Mouse (Mus musculus) erythroblast, embryonic 14.5 days (primary cell): ENCODE measurements around the gene Olfr633.

Source experiments
- GATA1 ChIP-seq: IDR thresholded peaks from 2 replicates; pipeline ENCODE4 v1.6.1; 2012; ENCODE audit warnings: low read length, inconsistent platforms, mixed read lengths
- TAL1 ChIP-seq: IDR thresholded peaks from 3 replicates; pipeline ENCODE4 v1.6.1; 2012; ENCODE audit warnings: low read length, inconsistent platforms, mixed read lengths

GRCm38 (mm10) chr7:103970852-103971251, 26.6 kb downstream of the Olfr633 start, which contains the start of gene Olfr635:
- TF ChIP-seq TAL1 = no peak
- TF ChIP-seq GATA1 = no peak
